Mouse (Mus musculus): ENCODE results near the gene Scgb1b10. TPM values are rescaled to one million over a fixed set of nuclear protein-coding genes. Genes with fewer than 3 reads are reported as not detected.
"Not testable (repeated sequence)": the region's sequence is repeated elsewhere in the genome, so short reads cannot be mapped to it uniquely, and the experiment has no call there.

Scgb1b10 gene
- not detected in 2 replicates for polyA plus RNA-seq (2015; fragmentation: Nextera tagmentation; extraction: Ambion mirVana)

- not testable (repeated sequence) for H3K27me3 ChIP-seq, H3K4me3 ChIP-seq
Measured at GRCm38 (mm10) chr7:32100553-32100952, at the start of gene Scgb1b10. TSS of gene Scgb1b10 (plus strand) at chr7:32100853.

More at GRCm38 (mm10) chr7:32100553-32100952, at the start of gene Scgb1b10:
- not testable (repeated sequence) for H3K9ac ChIP-seq; H3K36me3 ChIP-seq; H3K4me1 ChIP-seq (replicated peaks); H3K27ac ChIP-seq; H3K9me3 ChIP-seq (replicated peaks); H3K4me2 ChIP-seq; ATAC-seq (replicated peaks; ENCODE audit: insufficient number of reproducible peaks, insufficient read depth, low FRiP score, low read depth)

Other genes with a start within 250 kb of the Scgb1b10 start
- gene Scgb2b11, start 110.3 kb downstream of the Scgb1b10 start, polyA plus RNA-seq (2015; fragmentation: Nextera tagmentation; extraction: Ambion mirVana), result not detected in 2 replicates
- not detected in 2 replicates for gene Scgb1b11, start 122.0 kb downstream of the Scgb1b10 start, polyA plus RNA-seq (2015; fragmentation: Nextera tagmentation; extraction: Ambion mirVana)
- gene Scgb2b12, start 226.4 kb downstream of the Scgb1b10 start, polyA plus RNA-seq (2015; fragmentation: Nextera tagmentation; extraction: Ambion mirVana), result not detected in 2 replicates
- gene Scgb1b12, start 233.3 kb downstream of the Scgb1b10 start, polyA plus RNA-seq (2015; fragmentation: Nextera tagmentation; extraction: Ambion mirVana), result not detected in 2 replicates